Mouse (Mus musculus) olfactory bulb, adult 2 months (tissue): ENCODE data around the gene Cib3. TPM values are rescaled to one million over a fixed set of nuclear protein-coding genes. Genes with fewer than 3 reads are reported as not detected.
A peak's percentile ranks its signal among the peaks of the same experiment; 100 is the strongest.

Experiments used
- H3K27ac ChIP-seq: fragments of 200-500 bp; 2 replicates; pipeline ENCODE4 v1.5.1; 2012; ENCODE audit warnings: low read depth, low read length; ENCODE audit not compliant: insufficient read depth
- H3K4me1 ChIP-seq: fragments of 200-500 bp; 2 replicates; pipeline ENCODE4 v1.6.1; 2012; ENCODE audit warnings: low read length; ENCODE audit not compliant: control insufficient read depth, insufficient read depth
- H3K4me3 ChIP-seq: fragments of 200-500 bp; 2 replicates; pipeline ENCODE4 v1.5.1; 2012; ENCODE audit warnings: mild to moderate bottlenecking, low read depth, low read length, moderate library complexity; ENCODE audit not compliant: insufficient read depth
- CTCF ChIP-seq: fragments of 200-500 bp; IDR thresholded peaks from 2 replicates; pipeline ENCODE4 v1.5.1; 2012; ENCODE audit warnings: low read depth, mild to moderate bottlenecking, low read length, moderate library complexity; ENCODE audit not compliant: insufficient read depth
- POLR2A ChIP-seq: fragments of 200-500 bp; IDR thresholded peaks from 2 replicates; pipeline ENCODE4 v1.6.1; 2012; ENCODE audit warnings: mild to moderate bottlenecking, low read depth, low read length, moderate library complexity; ENCODE audit not compliant: insufficient read depth
- WGBS: fragments of 180-500 bp; shearing (Covaris S2); methylation state at CpG from one replicate; pipeline ENCODE4 v1.1.7; 2018; 5-methylcytosine and 5-hydroxymethylcytosine counted together
- polyA plus RNA-seq: library from polyadenylated mRNA; stranded (reverse); fragments of >200 nt; gene quantifications from 2 replicates; pipeline ENCODE4 v1.2.4, GENCODE M21; 2012; ENCODE audit warnings: low replicate concordance; ENCODE audit not compliant: missing spikeins, insufficient read depth, insufficient read length

The Cib3 gene
- polyA plus RNA-seq, 1 experiment: not detected

DNA sequence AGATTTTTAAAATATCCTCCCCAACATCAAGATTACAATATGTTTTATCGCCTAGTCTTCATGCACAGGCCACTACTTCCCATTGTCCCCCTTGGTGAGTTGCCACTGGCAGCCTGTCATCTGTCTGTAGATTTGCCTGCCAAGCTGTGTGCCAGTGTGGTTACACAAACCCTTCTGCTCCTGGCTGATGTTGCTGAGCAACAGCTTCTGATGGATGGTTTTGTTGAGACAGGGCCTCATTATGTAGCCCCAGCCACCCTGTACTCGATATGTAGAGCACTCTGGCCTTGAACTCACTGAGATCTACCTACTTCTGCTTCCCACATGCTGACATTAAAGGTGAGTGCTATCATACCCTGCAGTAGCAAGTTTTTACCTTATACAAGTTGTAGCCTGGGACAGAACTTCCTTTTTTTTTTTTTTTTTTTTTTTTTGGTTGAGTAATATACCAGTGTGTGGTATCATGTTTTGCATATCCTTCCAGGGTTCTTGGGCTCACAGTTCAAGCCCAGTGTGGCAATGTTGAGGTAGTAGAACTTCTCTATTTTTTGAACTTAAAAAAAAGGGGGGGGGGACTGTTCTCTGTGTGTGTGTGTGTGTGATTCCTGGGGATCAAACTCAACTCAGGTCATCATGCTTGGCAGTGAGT is 29.0 kb downstream of the Cib3 start:
- no peak overlapping the region for H3K27ac ChIP-seq
- H3K4me1 ChIP-seq: no peaks in the 10 kb centered on the region
- 47% methylated on average over 2 of the region's 2 CpGs for WGBS
- no peak overlapping the region for H3K4me3 ChIP-seq
- TF ChIP-seq POLR2A: no peak

DNA sequence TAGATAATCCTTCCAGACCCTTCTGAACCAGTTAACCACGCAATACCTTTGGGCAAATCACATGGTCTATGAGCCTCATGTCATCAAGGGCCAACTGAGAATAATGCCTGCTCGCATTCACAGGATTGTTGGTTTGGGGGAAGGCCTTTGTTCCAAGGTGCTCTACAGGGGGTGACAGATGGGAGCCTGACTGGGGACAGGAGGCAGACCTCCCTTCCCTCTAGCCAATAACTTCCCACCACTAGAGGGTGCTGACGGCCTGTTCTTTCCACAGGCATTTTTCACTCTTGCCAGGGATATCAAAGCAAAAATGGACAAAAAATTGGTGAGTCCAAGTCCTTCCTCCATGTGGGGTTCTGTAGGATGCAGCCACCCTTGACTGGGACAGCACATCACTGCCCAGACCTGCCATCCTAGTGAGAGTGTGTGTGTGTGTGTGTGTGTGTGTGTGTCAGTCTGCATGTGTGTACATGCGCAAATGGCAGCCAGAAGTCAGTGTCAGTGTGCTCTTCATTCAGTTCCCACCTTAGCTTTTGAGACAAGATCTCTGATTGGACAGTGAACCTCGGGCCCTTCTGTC is 35.2 kb downstream of the Cib3 start:
- Histone ChIP-seq H3K4me3 (no peak overlapping the region), H3K4me1 (no peaks in the 10 kb centered on the region), H3K27ac (no peak overlapping the region)
- peak; percentile 45; the same call in 1 of the 2 replicates for TF ChIP-seq CTCF
- TF ChIP-seq POLR2A: no peak
- WGBS: 61% methylated on average over 5 of the region's 5 CpGs

DNA sequence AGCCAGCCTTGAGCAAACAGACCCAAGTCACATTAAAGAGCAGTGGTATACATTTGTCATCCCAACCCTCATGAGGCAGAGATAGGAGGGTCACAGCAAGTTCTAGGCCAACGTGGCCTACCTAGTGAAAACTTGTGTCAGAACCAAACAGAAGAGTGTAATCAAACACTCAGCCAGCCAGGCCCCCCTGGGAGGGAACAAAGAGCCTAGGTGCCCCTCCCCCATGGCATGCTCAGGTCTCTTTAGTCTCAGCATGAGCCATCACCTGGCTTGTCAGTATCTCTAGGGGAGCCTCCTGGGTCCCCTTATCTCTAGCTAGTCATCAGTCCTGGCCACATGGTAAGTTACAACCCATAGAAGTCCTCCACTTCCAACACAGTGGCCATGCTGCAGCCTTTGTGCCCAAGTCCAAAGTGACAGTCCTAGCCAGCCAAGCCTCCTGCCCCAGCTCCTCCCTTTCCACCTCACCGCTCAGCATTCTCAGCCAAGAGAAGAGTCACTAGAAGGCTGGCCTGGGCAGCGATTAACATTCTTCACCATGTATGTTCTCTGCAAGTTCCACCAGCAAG is 42.9 kb downstream of the Cib3 start:
- Histone ChIP-seq H3K4me3 (no peak overlapping the region), H3K4me1 (no peaks in the 10 kb centered on the region), H3K27ac (no peak overlapping the region)
- 87% methylated on average over 3 of the region's 3 CpGs for WGBS
- TF ChIP-seq CTCF: no peak
- no peak for TF ChIP-seq POLR2A

DNA sequence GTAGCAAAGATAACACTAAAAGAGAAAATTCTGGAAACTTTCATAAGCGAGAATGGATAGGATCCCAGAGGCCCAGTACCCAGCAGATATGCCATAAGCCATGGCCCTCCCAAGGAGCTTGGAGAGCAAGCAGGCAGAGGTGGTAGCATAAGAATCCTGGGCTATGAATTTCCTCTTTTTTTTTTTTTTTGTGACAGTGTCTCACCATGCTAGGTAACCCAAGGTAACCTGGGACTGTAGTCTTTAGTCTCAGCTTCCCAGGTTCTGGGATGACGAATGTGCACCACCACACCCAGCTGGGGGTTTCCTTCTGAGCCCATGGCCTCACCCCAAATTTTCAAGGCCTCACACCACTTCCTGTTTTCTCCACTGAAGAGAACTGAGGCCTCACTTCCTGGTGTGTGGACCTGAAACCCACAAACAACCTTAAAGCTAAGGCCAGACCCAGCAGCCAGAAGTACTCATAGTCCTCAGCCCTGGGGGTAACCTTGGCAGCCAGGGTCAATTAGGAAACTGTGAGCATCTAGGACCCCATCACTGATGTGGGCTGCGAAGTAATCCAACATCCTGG is 43.5 kb downstream of the Cib3 start:
- WGBS: 91% methylated on average over 3 of the region's 3 CpGs
- no peak for TF ChIP-seq POLR2A
- TF ChIP-seq CTCF: no peak
- H3K4me1 ChIP-seq: no peaks in the 10 kb centered on the region
- no peak overlapping the region for H3K4me3 ChIP-seq
- no peak overlapping the region for H3K27ac ChIP-seq

GRCm38 (mm10) chr8:72162821-72163220 is 49.8 kb downstream of the Cib3 start:
- TF ChIP-seq CTCF (no peak), POLR2A (no peak)
- Histone ChIP-seq H3K4me1 (peaks cover 8% of the 10 kb centered on the region), H3K27ac (no peak overlapping the region), H3K4me3 (no peak overlapping the region)

DNA sequence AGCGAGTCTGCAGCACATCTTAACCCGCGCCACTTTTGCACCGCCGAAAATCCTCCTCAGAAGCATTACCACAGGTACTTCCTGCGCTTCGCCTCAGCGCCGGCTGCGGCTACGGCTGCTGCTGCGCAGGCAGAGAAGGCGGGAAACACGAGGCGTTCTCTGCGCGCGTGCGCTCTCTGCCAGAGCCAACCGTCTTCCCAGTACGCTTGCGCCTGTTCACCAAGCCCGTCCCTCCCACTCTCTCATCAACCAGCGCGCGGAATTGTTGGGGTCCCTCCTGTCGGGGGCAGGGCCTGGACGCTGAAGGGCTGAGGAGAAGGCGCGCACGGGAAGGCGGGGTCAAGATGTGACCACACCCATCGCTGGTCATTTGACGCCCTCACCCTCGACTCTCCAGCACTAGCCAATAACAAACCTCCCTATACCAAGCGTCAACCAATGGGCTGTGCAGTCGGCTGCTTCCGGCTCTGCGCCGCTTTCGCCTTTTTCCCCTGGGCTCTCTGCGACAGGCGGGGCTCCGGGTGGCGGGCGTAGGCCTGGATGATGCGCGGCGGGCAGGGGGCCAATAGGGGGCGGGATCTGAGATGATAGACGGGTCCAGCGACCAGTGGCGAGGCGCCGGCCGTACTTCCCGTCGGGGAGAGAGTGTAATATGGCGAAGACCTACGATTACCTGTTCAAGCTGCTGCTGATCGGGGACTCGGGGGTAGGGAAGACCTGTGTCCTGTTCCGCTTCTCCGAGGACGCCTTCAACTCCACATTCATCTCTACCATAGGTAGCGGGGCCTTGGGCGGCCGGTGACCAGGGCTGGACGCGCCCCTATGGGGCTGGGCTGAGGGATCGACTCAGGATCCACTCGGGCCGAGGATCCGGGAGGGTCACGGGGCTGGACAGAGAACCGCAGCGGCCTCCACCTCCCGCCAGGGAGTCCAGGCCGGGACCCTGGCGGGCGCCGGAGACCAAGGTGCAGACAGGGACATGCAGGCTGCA is 51.6 kb downstream of the Cib3 start, which contains the start of gene Rab8a:
Gene Rab8a, plus strand, starts transcription at position 494 of the 991 bp plus-strand sequence.
- WGBS: under 1% methylated on average over 82 of the region's 82 CpGs

DNA sequence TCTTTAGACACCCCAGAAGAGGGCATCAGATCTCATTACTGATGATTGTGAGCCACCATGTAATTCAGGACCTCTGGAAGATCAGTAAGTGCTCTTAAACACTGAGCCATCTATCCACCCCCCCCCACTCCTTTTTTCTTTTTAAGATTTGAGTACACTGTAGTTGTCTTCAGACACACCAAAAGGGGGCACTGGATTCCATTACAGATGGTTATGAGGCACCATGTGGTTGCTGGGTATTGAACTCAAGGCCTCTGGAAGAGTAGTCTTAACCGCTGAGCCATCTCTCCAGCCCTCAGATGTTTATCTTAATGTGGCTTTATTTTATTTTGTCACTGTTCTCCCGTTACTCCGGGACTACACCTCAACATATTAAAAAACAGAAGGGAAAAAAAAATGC is 52.6 kb downstream of the Cib3 start:
- 57% methylated on average over 3 of the region's 3 CpGs for WGBS
- no peak overlapping the region for H3K4me3 ChIP-seq
- TF ChIP-seq POLR2A (no peak), CTCF (no peak)
- H3K4me1 ChIP-seq: peaks cover 8% of the 10 kb centered on the region
- no peak overlapping the region for H3K27ac ChIP-seq

More for the DNA sequence above, 51.6 kb downstream of the Cib3 start, which contains the start of gene Rab8a:
- Histone ChIP-seq H3K4me1 (peaks cover 8% of the 10 kb centered on the region), H3K27ac (0 out of 2 replicates have a peak within 1 kb of the TSS, but pooled peaks have one; percentile 38), H3K4me3 (peak within 1 kb of the TSS; percentile 93)
- TF ChIP-seq CTCF (0 out of 2 replicates have a peak, but pooled peaks have one; percentile 5), POLR2A (peak; percentile 85)

DNA sequence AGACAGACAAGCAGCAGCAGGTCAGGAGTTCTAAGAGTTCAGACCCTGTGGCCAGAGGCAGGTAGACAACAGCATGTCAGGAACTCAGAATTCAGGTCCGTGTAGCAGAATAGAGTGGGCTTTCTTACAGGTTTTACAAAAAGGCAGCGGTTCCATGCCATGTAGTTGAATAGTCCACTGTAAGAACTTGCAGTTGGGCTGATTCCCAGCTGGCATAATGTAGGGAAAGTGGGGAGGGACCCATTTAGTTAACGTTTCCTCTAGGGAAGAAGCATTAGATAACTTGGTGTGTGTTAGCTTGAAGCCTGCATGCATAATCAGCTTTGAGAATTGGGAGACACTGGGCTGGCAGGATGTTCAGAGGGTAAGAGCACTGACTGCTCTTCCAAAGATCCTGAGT is 53.9 kb downstream of the Cib3 start:
- WGBS: 34% methylated on average over 3 of the region's 3 CpGs

DNA sequence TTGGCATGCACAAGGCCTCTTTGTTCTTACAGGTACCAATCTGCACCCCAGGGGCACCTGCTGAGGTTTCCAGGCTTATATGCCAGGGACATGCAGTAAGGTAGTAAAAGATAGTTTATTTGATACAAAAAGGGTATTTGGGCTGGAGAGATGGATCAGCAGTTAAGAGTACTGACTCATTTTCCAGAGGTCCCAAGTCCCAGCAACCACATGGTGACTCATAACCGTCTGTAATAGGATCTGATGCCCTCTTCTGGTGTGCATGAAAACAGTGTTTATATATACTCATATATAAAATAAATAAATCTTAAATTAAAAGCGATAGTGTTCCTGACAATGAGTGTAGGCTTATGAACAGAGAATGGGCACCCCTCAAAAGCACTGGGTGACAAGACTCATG is 54.5 kb downstream of the Cib3 start:
- H3K27ac ChIP-seq: no peak overlapping the region
- no peak overlapping the region for H3K4me3 ChIP-seq
- no peak for TF ChIP-seq POLR2A
- TF ChIP-seq CTCF: no peak
- 77% methylated on average over 2 of the region's 2 CpGs for WGBS
- peaks cover 8% of the 10 kb centered on the region for H3K4me1 ChIP-seq

More for the DNA sequence above, 53.9 kb downstream of the Cib3 start:
- TF ChIP-seq POLR2A (no peak), CTCF (no peak)
- H3K27ac ChIP-seq: no peak overlapping the region
- no peak overlapping the region for H3K4me3 ChIP-seq
- H3K4me1 ChIP-seq: peaks cover 8% of the 10 kb centered on the region

Other genes with a start within 250 kb of the Cib3 start
- gene Cyp4f18, start 203.2 kb downstream of the Cib3 start, polyA plus RNA-seq: not detected in 2 replicates
- gene Olfr372, start 171.6 kb downstream of the Cib3 start, polyA plus RNA-seq: not detected in 2 replicates
- not detected in 2 replicates for gene Olfr373, start 129.7 kb downstream of the Cib3 start, polyA plus RNA-seq
- not detected in 2 replicates for gene Olfr374, start 105.8 kb downstream of the Cib3 start, polyA plus RNA-seq
- gene Tpm4, start 77.9 kb downstream of the Cib3 start, polyA plus RNA-seq: not detected in 2 replicates
- gene Rab8a, start 51.6 kb downstream of the Cib3 start, polyA plus RNA-seq: not detected in 2 replicates
- gene Hsh2d, start 23.2 kb downstream of the Cib3 start, polyA plus RNA-seq: not detected in 2 replicates
- not detected in 2 replicates for gene Gm11034, start 799 bp upstream of the Cib3 start, polyA plus RNA-seq
- gene Fam32a, start 6.9 kb upstream of the Cib3 start, polyA plus RNA-seq: 119 TPM in 1 of 2 replicates, not detected in the other
- not detected in 2 replicates for gene Ap1m1, start 27.2 kb upstream of the Cib3 start, polyA plus RNA-seq
- gene Gm10282, start 92.4 kb upstream of the Cib3 start, polyA plus RNA-seq: 407 TPM in 1 of 2 replicates, not detected in the other
- gene Klf2, start 106.2 kb upstream of the Cib3 start, polyA plus RNA-seq: not detected in 2 replicates
- gene Eps15l1, start 208.6 kb upstream of the Cib3 start, polyA plus RNA-seq: 130 and 148 TPM in 2 replicates
- gene Calr3, start 231.0 kb upstream of the Cib3 start, polyA plus RNA-seq: not detected in 2 replicates
- not detected in 2 replicates for gene 1700030K09Rik, start 231.0 kb upstream of the Cib3 start, polyA plus RNA-seq